Comparison of ENCODE assay signal across 22 mouse cellular contexts in genomic region chr13:30629794-30630410, GRCm38 (mm10). TPM values are rescaled to one million over a fixed set of nuclear protein-coding genes. Genes with fewer than 3 reads are reported as not detected.
DNase-seq lines count a peak whose midpoint lies in the region; ATAC-seq and TF ChIP-seq lines count a peak whose summit lies in the region.
"Had no signal": no experiment of that assay in that cellular context is flagged by ENCODE, and none has a peak within 500 bp of the region (broad histone marks: within the 10 kb centered on the region; RNA-seq: fewer than 3 reads in every experiment).

No protein-coding gene starts in this region.

- no peak for TF ChIP-seq POLR2A in bone marrow, adult 2 months (IDR thresholded peaks at IDR 0.05; ENCODE audit: borderline replicate concordance, control insufficient read depth, low read depth, low read length)

- peak; percentile 33 for DNase-seq in thymus, postnatal 4 days
- no peak for DNase-seq in thymus, adult 18-20 months
- no peak for DNase-seq in neural tube, embryonic 10.5 days (ENCODE audit: extremely low spot score, low spot score)
- DNase-seq: adrenal gland, postnatal 36 days; cerebellum, adult 8-10 months; heart, adult 18-20 months; heart, postnatal 36 days; kidney, adult 2 months; kidney, postnatal 14 days; lung, adult 18-20 months; lung, postnatal 14 days; right cerebral cortex, adult 18-20 months; spleen, adult 18-20 months had no signal

- WGBS in bone marrow, adult 2 months = 19% methylated on average over 10 of the region's 10 CpGs
- WGBS in midbrain, embryonic 13.5 days = 88% methylated on average over 10 of the region's 10 CpGs
- WGBS in forebrain, embryonic 15.5 days = 89% methylated on average over 10 of the region's 10 CpGs

- H3K27me3 ChIP-seq in megakaryocyte, embryonic 14.5 days (replicated peaks) = peaks cover 2% of the 10 kb centered on the region
- no peaks in the 10 kb centered on the region for H3K27me3 ChIP-seq in midbrain, embryonic 13.5 days
- no peaks in the 10 kb centered on the region for H3K27me3 ChIP-seq in forebrain, embryonic 15.5 days
- H3K27me3 ChIP-seq: limb, embryonic 15.5 days; neural tube, embryonic 12.5 days had no signal

- no peak overlapping the region for H3K4me3 ChIP-seq in bone marrow, adult 2 months (replicated peaks; ENCODE audit: control insufficient read depth, low read depth, low read length)
- H3K4me3 ChIP-seq in megakaryocyte, embryonic 14.5 days (replicated peaks) = peak overlapping the region; percentile 77
- H3K4me3 ChIP-seq in midbrain, embryonic 13.5 days (replicated peaks) = no peak overlapping the region
- no peak overlapping the region for H3K4me3 ChIP-seq in forebrain, embryonic 15.5 days
- H3K4me3 ChIP-seq: embryonic facial prominence, embryonic 10.5 days; limb, embryonic 15.5 days; neural tube, embryonic 12.5 days had no signal

- no peak for TF ChIP-seq CTCF in bone marrow, adult 2 months (IDR thresholded peaks at IDR 0.05; ENCODE audit: control insufficient read depth, insufficient read depth, low read length)

- H3K9me3 ChIP-seq in megakaryocyte, embryonic 14.5 days = no peaks in the 10 kb centered on the region
- no peaks in the 10 kb centered on the region for H3K9me3 ChIP-seq in midbrain, embryonic 13.5 days
- H3K9me3 ChIP-seq in forebrain, embryonic 15.5 days = no peaks in the 10 kb centered on the region
- H3K9me3 ChIP-seq: embryonic facial prominence, embryonic 10.5 days; limb, embryonic 15.5 days; neural tube, embryonic 12.5 days had no signal

- H3K4me1 ChIP-seq in bone marrow, adult 2 months (ENCODE audit: control insufficient read depth, insufficient read depth, low read length) = peaks cover 7% of the 10 kb centered on the region
- H3K4me1 ChIP-seq in megakaryocyte, embryonic 14.5 days = peaks cover 5% of the 10 kb centered on the region; the same call in 1 of the 2 replicates
- H3K4me1 ChIP-seq in midbrain, embryonic 13.5 days (replicated peaks) = no peaks in the 10 kb centered on the region
- H3K4me1 ChIP-seq in forebrain, embryonic 15.5 days = no peaks in the 10 kb centered on the region
- H3K4me1 ChIP-seq: embryonic facial prominence, embryonic 10.5 days; limb, embryonic 15.5 days; neural tube, embryonic 12.5 days had no signal

- H3K9ac ChIP-seq in midbrain, embryonic 13.5 days (replicated peaks) = no peak overlapping the region
- H3K9ac ChIP-seq in forebrain, embryonic 15.5 days (replicated peaks) = no peak overlapping the region
- H3K9ac ChIP-seq: limb, embryonic 15.5 days; neural tube, embryonic 12.5 days had no signal

- H3K27ac ChIP-seq in bone marrow, adult 2 months (ENCODE audit: control insufficient read depth, insufficient read depth, low read depth, low read length, poor library complexity) = peak overlapping the region; percentile 29; the same call in 1 of the 2 replicates
- no peak overlapping the region for H3K27ac ChIP-seq in midbrain, embryonic 13.5 days
- no peak overlapping the region for H3K27ac ChIP-seq in forebrain, embryonic 15.5 days (replicated peaks)
- H3K27ac ChIP-seq: embryonic facial prominence, embryonic 10.5 days; hindbrain, postnatal 0 days; limb, embryonic 15.5 days; neural tube, embryonic 12.5 days; stomach, postnatal 0 days had no signal

- ATAC-seq in midbrain, embryonic 13.5 days = no peak
- no peak for ATAC-seq in forebrain, embryonic 15.5 days (replicated peaks)
- ATAC-seq: hindbrain, postnatal 0 days had no signal

- H3K4me2 ChIP-seq in midbrain, embryonic 13.5 days (replicated peaks) = no peak overlapping the region
- no peak overlapping the region for H3K4me2 ChIP-seq in forebrain, embryonic 15.5 days (replicated peaks)
- H3K4me2 ChIP-seq: limb, embryonic 15.5 days; neural tube, embryonic 12.5 days had no signal

- H3K36me3 ChIP-seq in megakaryocyte, embryonic 14.5 days (replicated peaks; ENCODE audit: low read length) = no peaks in the 10 kb centered on the region
- H3K36me3 ChIP-seq in midbrain, embryonic 13.5 days = no peaks in the 10 kb centered on the region
- no peaks in the 10 kb centered on the region for H3K36me3 ChIP-seq in forebrain, embryonic 15.5 days
- H3K36me3 ChIP-seq: embryonic facial prominence, embryonic 10.5 days; limb, embryonic 15.5 days; neural tube, embryonic 12.5 days had no signal

RNA-seq across cellular contexts. Expression of gene Dusp22, which starts 29.9 kb away (rescaled TPM):
- 4.8 and 8.9 TPM in 2 replicates for polyA plus RNA-seq in bone marrow, adult 2 months (2011; ENCODE audit: insufficient read depth, insufficient read length, low replicate concordance, missing spikeins)
- polyA plus RNA-seq in megakaryocyte, embryonic 14.5 days (2012; ENCODE audit: insufficient read depth, low replicate concordance) = 1.2 TPM in 1 of 2 replicates, not detected in the other
- 18.8 and 19.2 TPM in 2 replicates for polyA plus RNA-seq in midbrain, embryonic 13.5 days (2015; fragmentation: Nextera tagmentation; extraction: Ambion mirVana)
- polyA plus RNA-seq in forebrain, embryonic 15.5 days (2015; fragmentation: Nextera tagmentation; extraction: Ambion mirVana) = 14.7 and 16.6 TPM in 2 replicates
